Mouse (Mus musculus): ENCODE measurements at regions not wholly inside any gene's neighbourhood (a gene's known extent, or its start where the extent isn't known, plus 50 kb on each side); places are given as distances from the start of the nearest gene placed in this dataset.

DNA sequence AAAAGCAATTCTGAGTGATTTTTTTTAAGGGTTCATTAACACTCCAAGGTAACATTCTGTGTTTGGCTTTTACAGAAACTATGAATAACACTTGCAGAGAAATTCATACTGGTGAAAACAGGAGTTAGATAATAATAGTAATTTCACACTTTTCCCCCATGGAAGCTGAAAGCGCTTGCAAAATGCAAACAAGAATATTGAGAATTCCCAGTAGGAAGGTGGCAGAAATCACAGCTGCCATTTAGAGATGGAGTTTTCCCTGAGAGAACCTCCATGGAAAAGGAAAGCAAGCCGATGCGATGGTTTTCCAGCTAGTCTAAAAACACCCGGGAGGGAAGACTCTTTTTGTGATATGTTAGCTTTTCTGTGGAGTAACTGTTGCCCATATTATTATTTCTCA, 174.1 kb upstream of the App start:
- intact Hi-C loops (cut with DNase I), result no loop called here
- DNase-seq, result no peak

DNA sequence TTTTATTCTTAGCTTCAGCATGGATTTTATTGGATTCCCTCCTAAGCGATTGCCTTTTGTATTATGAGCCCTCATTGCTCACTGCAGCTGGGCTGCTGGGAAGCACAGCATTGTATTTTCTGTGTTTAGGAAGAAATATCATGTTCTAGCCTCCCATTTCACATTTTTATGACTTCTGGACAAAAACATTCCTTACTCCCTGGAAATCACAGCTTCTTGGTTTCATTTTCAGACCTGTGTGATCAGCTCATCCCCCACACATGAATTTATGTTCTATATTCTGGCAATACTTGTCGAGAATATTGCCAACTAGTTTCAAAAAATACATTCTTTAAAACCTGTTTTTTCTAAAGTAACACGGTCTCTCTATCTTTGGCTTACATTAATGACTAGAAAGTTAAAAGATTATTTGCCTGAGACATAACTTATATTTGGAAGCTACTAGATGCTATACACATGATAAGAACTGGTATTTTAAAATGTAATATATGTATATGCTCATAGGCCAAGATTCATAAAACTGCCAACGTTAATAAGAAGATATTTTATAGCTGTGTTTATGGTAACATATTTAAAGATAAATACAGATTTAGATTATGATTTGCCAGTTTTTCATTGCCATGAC, 163.0 kb upstream of the App start:
- no peak for DNase-seq
- intact Hi-C loops (cut with DNase I), result no loop called here

DNA sequence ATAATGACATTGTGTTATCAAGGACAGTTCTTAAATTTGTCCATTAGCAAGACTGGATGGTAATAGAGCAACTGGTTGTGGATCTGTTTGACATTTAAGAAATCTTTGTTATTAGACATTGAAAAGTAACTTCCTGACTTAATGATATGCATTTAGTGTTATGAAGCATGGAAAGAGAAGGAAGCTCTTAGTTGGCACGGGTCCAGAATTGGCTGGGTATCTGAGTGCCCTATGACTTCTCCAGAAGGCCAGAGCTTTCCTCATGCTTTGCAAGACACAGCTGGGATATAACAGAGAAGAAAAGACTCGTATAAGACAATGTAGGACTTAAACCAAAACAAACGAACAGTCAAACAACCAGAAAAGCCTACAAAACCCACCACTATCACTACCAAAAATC, 160.0 kb upstream of the App start:
- intact Hi-C loops (cut with DNase I), result no loop called here
- peak in 1 of 2 experiments; percentile 1 for DNase-seq

DNA sequence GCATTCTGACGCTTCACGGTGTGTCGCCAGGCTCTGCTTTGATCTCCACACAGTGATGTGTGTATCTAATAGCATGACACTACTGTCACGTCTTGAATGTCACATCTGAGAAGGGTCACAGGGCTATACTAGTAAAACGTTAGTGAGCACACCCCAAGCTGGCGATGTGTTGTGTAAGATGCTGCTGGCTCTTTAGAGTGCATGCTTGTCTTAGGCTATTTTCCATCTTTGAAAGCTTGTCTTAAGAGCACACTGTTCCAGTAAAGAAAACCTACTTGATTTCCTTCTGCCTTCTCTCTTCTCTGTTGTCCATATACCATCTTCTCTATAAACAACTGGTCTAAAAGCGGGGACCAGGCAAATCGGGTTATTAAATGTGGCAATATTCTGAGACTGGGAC, 138.5 kb upstream of the App start:
- DNase-seq, result no peak
- intact Hi-C loops (cut with DNase I), result no loop called here

DNA sequence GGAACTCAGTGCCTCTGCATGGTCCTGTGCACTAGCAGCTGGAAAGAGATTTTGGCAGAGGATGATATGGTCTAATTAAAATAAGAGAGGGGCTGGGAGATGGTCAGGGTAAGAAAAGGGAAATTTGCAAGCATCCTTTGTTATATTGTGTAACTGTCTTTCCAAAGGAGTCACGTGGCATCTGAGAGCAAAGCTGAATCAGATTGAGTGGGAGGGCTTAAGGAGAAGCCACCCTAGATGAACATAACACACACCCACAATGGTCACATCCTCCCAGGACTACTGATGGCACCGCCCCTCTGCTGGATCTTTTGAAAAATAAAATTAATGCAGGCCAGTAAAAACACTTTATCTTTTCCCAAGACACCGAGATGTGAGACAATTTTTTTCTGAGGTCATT, 135.9 kb upstream of the App start:
- no peak for DNase-seq
- intact Hi-C loops (cut with DNase I), result no loop called here

DNA sequence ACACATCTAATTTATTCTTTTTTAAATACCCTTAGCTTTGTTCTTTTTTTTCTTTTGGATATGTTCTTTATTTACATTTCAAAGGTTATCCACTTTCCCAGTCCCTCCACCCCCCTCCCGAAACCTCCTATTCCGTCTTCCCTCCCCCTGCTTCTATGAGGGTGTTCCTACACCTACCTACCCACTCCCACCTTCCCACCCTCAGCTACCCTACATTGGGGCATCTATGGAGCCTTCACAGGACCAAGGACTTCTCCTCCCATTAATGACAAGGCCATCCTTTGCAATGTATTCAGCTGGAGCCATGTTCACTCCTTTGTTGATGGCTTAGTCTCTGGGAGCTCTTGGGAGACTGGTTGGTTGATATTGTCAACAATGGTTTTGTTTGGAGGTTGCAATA, 134.9 kb upstream of the App start:
- DNase-seq, result no peak

GRCm38 (mm10) chr16:85307940-85308339, 134.4 kb upstream of the App start:
- DNase-seq, result no peak
- intact Hi-C loops (cut with DNase I), result no loop called here

More for the DNA sequence above, 134.9 kb upstream of the App start:
- intact Hi-C loops (cut with DNase I), result no loop called here

DNA sequence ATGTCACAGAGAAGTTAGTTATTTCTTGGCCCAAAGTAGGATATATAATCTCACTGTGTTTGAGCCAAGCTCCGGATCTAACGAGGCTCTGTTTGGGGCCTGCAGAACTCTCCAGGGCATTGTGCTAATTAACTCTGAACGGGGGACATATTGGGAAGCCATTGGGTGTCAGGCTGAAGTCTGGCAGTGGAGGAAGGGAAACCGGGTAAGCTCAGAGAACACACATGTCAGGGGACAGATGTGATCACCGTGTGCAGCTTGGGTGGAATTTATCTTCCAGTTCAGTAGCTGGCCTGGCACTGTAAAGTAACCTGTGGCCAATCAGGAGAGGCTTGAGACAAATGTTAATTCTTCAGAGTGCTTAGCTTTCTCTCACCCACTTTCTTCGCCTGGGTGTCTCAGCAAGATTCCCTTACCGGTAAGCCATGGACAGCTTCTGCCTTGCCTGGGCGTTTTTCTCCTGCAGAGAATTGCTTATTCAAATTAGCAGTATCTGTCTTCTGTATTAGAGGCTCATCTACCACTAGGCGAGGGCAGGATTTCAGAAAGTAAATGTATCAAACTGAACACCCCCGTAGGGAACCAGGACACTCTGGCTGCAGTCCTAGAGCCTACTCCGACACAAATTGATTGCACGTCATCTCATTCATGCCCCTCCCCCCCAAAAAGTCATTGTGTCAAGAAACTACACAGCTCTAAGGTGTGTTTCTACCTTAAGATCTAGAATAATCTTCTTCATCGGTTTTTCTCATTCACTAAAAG, 126.7 kb upstream of the App start:
- DNase-seq, result no peak
- intact Hi-C loops (cut with DNase I), result no loop called here

DNA sequence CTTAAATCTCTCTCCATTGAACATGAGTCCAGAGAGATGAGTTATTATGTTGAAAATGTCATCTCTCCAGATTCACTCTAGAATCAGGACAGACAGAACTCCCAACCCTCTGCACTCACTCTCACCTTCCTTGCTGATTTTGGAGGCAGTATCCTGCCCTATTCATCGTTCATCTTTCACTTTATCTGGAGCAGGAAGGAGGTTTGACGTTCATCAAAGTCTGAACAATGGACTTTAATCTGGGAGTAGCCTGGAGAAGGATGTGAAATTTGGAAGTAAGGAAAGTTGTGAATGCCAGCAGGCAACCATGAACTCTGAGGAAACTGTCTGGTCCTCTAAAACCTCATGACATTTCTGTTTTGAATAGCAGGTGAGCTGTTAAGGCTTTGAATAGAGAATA, 125.0 kb upstream of the App start:
- no peak for DNase-seq

DNA sequence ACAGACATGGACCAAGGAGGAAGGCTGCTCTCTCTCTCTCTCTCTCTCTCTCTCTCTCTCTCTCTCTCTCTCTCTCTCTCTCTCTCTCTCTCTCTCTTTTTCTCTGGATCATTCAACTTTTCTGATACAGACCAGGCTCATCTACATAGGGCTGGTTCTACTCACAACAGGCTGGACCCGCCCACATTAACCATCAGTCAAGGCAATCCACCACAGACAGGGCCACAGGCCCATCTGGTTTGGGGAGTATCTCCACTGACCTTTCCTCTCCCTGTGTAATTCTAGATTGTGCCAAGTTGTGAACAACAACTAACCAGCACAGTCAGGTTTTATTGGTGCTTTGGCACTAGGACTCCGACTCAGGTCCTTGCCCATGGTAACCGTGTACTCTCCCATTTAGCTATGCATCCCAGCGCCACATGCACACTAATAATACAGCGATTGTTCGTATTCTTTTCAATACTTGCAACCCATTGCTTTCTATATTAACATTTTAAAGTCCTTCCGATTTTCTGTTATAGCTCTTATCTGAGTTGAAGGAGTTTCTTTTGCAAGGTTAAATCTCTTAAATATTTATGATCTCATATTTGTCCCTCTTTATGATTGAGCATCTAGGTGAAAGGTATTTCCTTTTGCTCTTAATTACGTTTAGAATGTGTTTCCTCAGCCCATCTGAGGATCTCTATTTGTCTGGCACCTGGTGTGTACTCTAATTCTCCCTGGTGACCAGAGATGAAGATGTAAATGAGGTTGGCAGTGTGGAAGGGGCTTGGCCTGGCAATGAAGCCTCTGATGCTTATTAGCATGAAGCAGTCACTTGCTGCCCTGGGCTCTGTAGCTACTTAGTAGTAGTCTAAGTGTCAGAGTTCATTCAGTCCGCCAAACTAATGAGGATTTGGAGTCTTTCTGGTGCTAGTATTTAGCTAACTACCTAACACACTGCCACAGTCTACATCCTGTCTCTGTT, 117.7 kb upstream of the App start:
- DNase-seq, result no peak
- intact Hi-C loops (cut with DNase I), result no loop called here

More for the DNA sequence above, 125.0 kb upstream of the App start:
- intact Hi-C loops (cut with DNase I), result no loop called here

DNA sequence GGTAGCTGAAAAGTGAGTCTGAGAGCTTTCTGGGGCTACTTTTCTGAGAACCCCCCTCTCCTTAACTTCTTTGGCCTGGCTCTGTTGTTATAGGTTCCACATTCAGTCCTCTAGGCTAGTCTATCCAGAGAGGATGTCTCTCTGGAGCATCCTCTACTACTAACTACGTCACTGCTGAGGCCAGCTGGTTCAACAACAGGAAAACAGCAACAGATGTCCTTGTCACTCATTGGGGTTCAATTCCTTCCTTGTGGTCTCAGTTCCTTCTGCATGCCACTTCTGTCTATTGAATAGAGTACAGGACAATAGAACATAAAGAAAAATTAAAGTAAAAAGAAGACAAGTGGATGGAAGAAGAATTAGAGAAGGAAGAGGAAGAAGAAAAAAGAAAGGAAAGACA, 104.3 kb upstream of the App start:
- intact Hi-C loops (cut with DNase I), result no loop called here
- DNase-seq, result no peak

DNA sequence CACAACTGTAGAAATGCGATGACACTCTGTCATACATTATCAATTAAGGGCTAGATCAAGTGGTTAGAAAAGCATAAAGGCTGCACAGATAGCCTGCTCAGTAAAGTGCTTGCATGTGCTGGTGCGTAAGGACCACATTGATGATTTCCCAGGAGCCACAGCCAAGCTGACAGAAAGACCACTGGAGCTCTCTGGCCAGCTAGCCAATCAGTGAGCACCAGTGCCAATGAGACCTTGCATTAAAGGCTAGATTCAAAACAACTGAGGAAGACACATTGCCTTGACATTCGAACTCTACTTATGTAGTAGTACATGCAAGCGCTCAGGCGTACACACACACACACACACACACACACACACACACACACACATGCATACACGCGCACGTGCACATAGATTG, 96.1 kb upstream of the App start:
- intact Hi-C loops (cut with DNase I), result no loop called here
- no peak for DNase-seq

DNA sequence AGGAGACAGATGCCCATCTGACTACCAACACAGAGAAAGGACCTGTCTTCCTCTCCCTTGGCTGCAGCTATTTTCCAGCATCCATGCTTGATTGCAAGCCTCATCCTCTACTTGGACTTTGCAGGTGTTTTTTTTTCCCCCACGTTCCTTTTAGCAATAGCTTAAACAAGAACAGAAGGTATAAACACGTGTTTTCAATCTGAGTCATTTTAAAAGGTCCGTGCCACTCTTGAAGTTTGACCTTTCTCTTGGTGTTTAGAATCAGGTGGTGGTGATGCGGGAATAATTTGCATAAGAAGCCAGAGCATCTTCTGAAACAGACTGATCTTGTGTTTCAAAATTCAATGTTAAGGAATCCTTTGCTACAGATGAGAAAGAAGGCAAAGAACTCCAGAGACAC, 86.3 kb upstream of the App start:
- intact Hi-C loops (cut with DNase I), result no loop called here
- DNase-seq, result no peak

DNA sequence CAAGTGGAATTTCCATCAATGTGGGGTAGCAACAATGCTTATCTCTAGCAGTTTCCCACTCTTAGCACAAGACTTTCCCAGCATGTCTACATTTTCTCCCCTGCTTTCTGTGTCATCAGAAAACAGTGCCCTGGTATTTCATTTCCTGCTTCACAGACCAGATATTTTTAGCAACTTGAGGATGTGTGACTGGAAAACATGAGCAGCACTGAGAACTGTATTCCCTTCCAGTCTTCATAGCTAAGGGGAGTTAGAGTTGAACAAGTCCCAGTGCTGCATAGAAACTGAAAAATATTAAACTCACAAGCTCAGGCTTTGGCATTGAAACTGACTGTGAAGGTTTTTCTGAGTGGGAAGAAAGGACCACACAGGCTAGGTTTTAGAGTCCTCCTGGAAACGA, 73.7 kb upstream of the App start:
- DNase-seq, result no peak
- intact Hi-C loops (cut with DNase I), result no loop called here

- intact Hi-C loops (cut with DNase I), result no loop called here
- DNase-seq, result no peak
These were observed 59.5 kb upstream of the App start for GRCm38 (mm10) chr16:85233037-85233436.

DNA sequence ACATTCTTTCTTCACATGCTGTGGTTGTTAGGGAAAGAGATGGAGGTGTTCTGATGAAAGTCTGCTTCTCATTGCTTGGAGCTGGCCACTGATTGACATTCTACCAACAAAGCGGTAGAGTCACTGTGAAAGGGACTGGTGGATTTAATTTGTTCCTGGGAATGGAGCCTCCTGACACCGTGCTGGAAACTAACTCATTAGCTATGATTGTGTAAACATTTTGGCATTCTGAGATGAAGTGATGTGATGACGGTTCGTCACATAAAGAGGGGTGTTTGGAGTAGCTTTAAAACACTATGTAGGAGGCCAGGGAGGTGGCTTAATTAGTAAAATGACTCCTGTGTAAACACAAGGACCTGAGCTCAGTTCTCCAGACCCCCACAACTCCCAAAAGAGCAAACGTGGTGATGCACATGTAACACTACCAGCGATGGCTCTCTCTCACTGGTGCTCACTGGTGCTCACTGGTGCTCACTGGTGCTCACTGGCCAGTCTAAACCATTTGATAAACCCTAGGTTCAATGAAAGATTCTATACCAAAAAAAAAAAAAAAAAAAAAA, 58.4 kb upstream of the App start:
- no peak for DNase-seq
- intact Hi-C loops (cut with DNase I), result no loop called here

DNA sequence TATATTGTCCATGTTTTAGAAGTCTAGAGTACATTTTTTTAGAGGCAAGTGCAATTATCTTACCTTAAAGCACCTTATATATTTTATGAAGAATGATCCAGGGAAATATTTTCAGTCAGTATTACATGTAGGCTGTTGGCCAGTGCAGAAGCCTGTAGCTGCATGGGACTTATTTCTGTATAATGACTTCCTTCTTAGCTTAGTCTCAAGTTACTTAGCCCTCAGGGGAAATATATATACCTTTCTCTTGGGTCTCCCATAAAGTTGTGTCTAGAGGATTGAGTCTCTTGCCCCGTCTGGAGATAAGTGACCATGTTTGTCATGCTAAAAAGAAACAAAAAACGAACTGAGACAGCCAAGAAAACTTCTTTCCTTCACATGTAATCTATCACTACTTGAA, 57.8 kb upstream of the App start:
- intact Hi-C loops (cut with DNase I), result no loop called here
- no peak for DNase-seq

- no peak for DNase-seq
- intact Hi-C loops (cut with DNase I), result no loop called here
These were observed 50.8 kb upstream of the App start for GRCm38 (mm10) chr16:85224325-85224724.
